Mouse (Mus musculus): ENCODE results near the gene Mllt6. TPM values are rescaled to one million over a fixed set of nuclear protein-coding genes. Genes with fewer than 3 reads are reported as not detected.

The Mllt6 gene
- total RNA-seq (2023): 1 to 10 TPM; 5.3 to 8.8 TPM

DNA sequence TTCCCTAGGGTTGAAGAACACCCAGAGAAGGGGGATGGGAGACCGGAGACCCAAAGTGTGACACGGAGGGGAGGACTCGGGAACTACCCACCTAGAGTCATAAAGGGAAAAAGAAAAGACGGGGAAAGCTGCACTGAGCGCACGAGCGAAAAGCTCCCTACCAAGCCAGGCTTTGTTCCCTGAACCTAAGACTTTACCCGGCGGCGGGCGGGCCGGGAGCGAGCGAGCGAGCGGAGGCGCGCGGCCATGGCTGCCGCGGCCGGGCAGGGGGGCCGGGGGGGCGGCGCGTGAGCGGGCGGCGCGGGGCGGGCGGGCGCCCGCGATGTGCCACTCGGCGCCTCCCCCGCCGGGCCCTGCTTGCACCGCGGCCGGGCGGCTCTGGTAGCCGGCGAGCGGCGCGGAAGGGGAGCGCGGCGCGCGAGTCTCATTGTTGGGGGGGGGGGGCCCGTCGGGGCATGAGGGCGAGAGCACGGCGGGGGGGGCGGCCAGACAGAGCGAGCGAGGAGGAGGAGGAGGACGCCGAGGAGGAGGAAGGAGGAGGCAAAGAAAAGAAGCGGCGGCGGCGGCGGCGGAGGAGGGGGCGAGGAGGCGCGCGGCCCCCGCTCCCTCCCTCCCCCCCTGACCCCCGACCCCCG, at the start of gene Mllt6:
Mllt6 (plus strand) TSS at position 522 of the 635 bp plus-strand sequence.

GRCm38 (mm10) chr11:97629576-97629975, 33.6 kb upstream of the Mllt6 start, which contains the start of gene Epop:
Gene Epop (minus strand): TSS chr11:97629702.

DNA sequence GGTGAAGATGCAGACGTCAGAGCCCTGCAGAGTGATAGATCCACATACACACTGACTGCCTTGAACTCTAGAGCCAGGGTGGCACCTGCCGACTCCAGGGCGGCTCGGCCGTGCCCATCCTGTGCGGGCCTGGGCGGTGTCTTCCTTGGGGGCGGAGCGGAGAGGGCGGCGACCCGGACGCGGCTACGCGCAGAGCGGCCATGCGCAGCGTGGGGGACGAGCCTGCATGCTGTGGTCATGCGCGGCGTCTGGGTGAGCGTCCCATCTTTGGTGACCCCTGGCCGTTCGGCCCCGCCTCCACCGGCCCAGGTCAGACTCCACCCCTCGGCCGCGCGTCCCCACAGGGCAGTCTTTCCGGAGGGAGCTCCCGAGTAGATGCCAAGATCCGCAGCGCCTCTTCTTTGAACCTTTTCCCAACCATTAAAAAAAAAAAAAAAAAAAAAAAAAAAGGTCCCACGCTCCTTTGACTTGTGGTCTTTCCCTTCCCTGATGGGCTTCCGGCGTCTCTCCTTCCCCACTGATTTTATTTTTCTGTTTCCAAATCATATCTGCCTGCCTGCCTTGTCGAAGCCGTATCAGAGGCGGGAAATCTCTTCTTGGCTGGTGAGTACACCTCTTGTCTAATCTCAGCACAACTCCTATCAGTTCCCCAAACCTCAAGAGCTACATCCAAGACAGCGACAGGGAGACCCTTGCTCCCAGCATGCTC, 22.6 kb downstream of the Mllt6 start, which contains the start of gene Cisd3:
Cisd3 (plus strand) TSS at position 214 of the 709 bp plus-strand sequence.

GRCm38 (mm10) chr11:97700003-97700745, 37.0 kb downstream of the Mllt6 start, which contains the start of gene Pcgf2:
Gene Pcgf2 (minus strand): TSS chr11:97700497.

GRCm38 (mm10) chr11:97703039-97703826, 40.0 kb downstream of the Mllt6 start, which contains the start of gene Psmb3:
Gene Psmb3 (plus strand): TSS chr11:97703399.

Other genes starting within 250 kb of the Mllt6 start
- 10 to 100 TPM; 39.5 to 40.3 TPM for gene Arhgap23, start 247.9 kb upstream of the Mllt6 start, total RNA-seq (2023)
- not detected for gene 4933428G20Rik, start 163.1 kb upstream of the Mllt6 start, total RNA-seq (2023)
- gene Srcin1, start 87.2 kb upstream of the Mllt6 start, total RNA-seq (2023): under 1 TPM in 1 of 2 experiments, not detected in 1; 0.07 TPM
- gene Epop, start 33.7 kb upstream of the Mllt6 start, total RNA-seq (2023): 1 to 10 TPM in 1 of 2 experiments, under 1 TPM in 1; 0.28 to 1.0 TPM
- 10 to 100 TPM in 1 of 2 experiments, 1 to 10 TPM in 1; 7.1 to 10.4 TPM for gene Cisd3, start 22.4 kb downstream of the Mllt6 start, total RNA-seq (2023)
- gene Pcgf2, start 37.1 kb downstream of the Mllt6 start, total RNA-seq (2023): 1 to 10 TPM; 1.4 to 1.9 TPM
- 100 to 1,000 TPM; 121 to 137 TPM for gene Psmb3, start 40.0 kb downstream of the Mllt6 start, total RNA-seq (2023)
- gene Pip4k2b, start 81.3 kb downstream of the Mllt6 start, total RNA-seq (2023): 10 to 100 TPM; 27.4 to 29.4 TPM
- 10 to 100 TPM; 28.3 to 34.7 TPM for gene Cwc25, start 103.1 kb downstream of the Mllt6 start, total RNA-seq (2023)
- gene 1700001P01Rik, start 112.5 kb downstream of the Mllt6 start, total RNA-seq (2023): not detected
- gene Rpl23, start 119.0 kb downstream of the Mllt6 start, total RNA-seq (2023): 100 to 1,000 TPM; 609 to 647 TPM
- 100 to 1,000 TPM; 326 to 330 TPM for gene Lasp1, start 135.6 kb downstream of the Mllt6 start, total RNA-seq (2023)
- gene B230217C12Rik, start 177.4 kb downstream of the Mllt6 start, total RNA-seq (2023): under 1 TPM; 0.70 to 0.90 TPM
- under 1 TPM in 1 of 2 experiments, not detected in 1; 0.72 TPM for gene Fbxo47, start 220.7 kb downstream of the Mllt6 start, total RNA-seq (2023)